Mouse (Mus musculus) ES-Bruce4 (cell line): ENCODE data around the gene Arhgef2.

Experiments used
- EP300 ChIP-seq: IDR thresholded peaks from 2 replicates; pipeline ENCODE4 v1.6.1; 2011; ENCODE audit warnings: low read depth, low read length; ENCODE audit not compliant: insufficient read depth
- POLR2A ChIP-seq: IDR thresholded peaks from one replicate; pipeline ENCODE4 v1.8.1; 2011; ENCODE audit warnings: low read length; ENCODE audit not compliant: insufficient read depth

GRCm38 (mm10) chr3:88622941-88623345 is 17.2 kb downstream of the Arhgef2 start:
- no peak for TF ChIP-seq EP300
- TF ChIP-seq POLR2A, result no peak
